Mouse (Mus musculus): ENCODE data around the gene Rhox2b.
"Not testable (repeated sequence)": the region's sequence is repeated elsewhere in the genome, so short reads cannot be mapped to it uniquely, and the experiment has no call there.

Rhox2b gene

DNA sequence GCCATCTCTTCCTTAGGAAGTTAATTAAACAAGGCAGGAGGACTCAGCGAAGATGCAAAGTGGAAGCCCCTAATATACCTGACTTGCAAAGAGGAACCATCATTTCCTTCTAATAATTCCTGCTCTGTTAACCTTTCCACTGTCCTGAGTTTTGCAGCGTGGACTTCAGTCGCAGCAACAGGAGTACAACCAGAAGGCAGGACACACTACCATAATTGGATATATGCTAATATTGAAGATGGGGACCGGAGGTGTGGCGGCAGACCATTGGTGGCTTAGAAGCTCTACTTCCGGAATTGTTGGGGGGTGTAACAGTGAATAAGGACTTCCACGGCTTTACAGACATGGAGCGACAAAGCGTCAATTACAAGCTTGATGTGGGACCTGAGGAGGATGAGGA is at the start of gene Rhox2b:
Rhox2b (plus strand) TSS at position 301 of the 400 bp plus-strand sequence.
- in situ Hi-C loops (cut with MboI; ENCODE audit: unreplicated experiment in 2 of 2): not testable (repeated sequence)

DNA sequence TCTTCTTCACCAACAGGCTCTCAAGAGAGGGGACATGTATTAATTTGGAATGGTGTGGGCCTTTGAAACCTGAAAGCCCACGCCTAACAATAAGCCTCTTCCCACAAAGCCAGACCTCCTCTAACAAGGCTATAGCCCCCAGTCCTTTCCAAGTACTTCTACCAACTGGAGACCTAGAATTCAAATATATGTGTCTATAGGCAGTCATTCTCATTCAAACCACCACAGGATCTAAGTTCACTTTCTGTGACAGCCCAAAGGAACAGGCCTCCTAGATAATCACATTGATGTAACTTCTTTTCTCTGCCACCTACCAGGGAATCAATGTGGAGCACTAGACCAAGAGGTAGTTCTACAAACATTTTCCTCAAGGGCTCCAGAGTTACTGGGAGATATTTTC is 32.1 kb upstream of the Rhox2b start, which contains the start of gene Rhox3a2:
Rhox3a2 (plus strand) TSS at position 301 of the 400 bp plus-strand sequence.
- in situ Hi-C loops (cut with MboI; ENCODE audit: unreplicated experiment in 2 of 2): not testable (repeated sequence)

DNA sequence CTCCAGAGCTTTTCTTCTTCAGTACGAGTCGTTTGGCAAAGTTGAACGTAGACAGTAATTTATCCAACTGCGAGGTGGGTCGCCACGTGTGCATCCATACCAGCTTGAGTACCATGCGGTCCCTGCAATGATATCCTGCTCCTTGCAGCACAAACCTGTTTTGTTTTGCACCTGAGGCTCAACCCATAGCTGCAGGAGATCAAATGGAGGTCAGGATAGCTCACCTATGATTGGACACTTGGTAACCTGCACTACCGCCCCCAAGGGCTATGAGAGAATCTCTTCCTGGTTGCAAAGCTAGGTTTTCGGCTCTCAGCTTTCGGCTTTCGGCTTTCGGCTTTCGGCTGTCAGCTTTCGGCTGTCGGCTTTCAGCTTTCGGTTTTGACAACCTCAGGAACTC is 21.3 kb upstream of the Rhox2b start, which contains the start of gene Rhox4a2:
Rhox4a2 (plus strand) TSS at position 301 of the 400 bp plus-strand sequence.
- in situ Hi-C loops (cut with MboI; ENCODE audit: unreplicated experiment in 2 of 2): not testable (repeated sequence)

DNA sequence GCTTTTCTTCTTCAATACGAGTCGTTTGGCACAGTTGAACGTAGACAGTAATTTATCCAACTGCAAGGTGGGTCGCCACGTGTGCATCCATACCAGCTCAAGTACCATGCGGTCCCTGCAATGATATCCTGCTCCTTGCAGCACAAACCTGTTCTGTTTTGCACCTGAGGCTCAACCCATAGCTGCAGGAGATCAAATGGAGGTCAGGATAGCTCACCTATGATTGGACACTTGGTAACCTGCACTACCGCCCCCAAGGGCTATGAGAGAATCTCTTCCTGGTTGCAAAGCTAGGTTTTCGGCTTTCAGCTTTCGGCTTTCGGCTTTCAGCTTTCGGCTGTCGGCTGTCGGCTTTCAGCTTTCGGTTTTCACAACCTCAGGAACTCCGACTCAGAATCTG is 20.3 kb downstream of the Rhox2b start, which contains the start of gene Rhox4b:
Rhox4b (plus strand) TSS at position 301 of the 400 bp plus-strand sequence.
- in situ Hi-C loops (cut with MboI; ENCODE audit: unreplicated experiment in 2 of 2): not testable (repeated sequence)

DNA sequence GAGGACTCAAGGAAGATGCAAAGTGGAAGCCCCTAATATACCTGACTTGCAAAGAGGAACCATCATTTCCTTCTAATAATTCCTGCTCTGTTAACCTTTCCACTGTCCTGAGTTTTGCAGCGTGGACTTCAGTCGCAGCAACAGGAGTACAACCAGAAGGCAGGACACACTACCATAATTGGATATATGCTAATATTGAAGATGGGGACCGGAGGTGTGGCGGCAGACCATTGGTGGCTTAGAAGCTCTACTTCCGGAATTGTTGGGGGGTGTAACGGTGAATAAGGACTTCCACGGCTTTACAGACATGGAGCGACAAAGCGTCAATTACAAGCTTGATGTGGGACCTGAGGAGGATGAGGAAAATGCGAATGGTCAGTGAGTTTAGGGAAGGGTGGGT is 41.5 kb downstream of the Rhox2b start, which contains the start of gene Rhox2c:
Rhox2c (plus strand) TSS at position 301 of the 400 bp plus-strand sequence.
- in situ Hi-C loops (cut with MboI; ENCODE audit: unreplicated experiment in 2 of 2): not testable (repeated sequence)

DNA sequence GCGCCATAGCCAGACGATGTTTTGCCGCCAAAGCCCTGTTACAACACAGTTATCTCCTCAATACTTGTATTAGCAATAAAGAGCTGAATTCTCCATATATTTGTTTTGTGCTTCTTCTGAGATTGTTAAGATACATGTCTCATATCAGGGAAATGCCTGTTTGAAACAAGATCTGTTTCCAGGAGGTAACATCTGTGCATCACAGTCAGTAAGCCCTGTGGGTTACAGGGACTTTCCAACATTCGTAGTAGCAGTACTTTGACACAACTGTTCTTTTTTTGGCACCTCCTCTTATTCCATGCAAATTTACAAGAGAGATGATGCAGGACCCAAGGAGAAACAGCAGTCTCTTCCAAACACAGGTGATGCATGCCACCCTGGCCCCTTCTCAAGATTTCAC is 46.4 kb downstream of the Rhox2b start, which contains the start of gene Rhox3c:
Rhox3c (plus strand) TSS at position 301 of the 400 bp plus-strand sequence.
- in situ Hi-C loops (cut with MboI; ENCODE audit: unreplicated experiment in 2 of 2): not testable (repeated sequence)

Data from v-Abl transformed pro-B cells (cell line).